Mouse (Mus musculus) gonadal fat pad, adult 2 months (tissue): ENCODE data around the gene Cdh18. TPM values are rescaled to one million over a fixed set of nuclear protein-coding genes. Genes with fewer than 3 reads are reported as not detected.
"Not testable (repeated sequence)": the region's sequence is repeated elsewhere in the genome, so short reads cannot be mapped to it uniquely, and the experiment has no call there.

Source experiments
- DNase-seq: peaks from one replicate; pipeline ENCODE4 v3.0.0-alpha.2; 2012; ENCODE audit warnings: low read depth
- polyA plus RNA-seq: library from polyadenylated mRNA; depleted of rRNA; stranded (reverse); fragments of >200 nt; gene quantifications from 2 replicates; pipeline ENCODE4 v1.2.3, GENCODE M21; 2012; rRNA removed

The Cdh18 gene
- polyA plus RNA-seq: not detected in 2 replicates

DNA sequence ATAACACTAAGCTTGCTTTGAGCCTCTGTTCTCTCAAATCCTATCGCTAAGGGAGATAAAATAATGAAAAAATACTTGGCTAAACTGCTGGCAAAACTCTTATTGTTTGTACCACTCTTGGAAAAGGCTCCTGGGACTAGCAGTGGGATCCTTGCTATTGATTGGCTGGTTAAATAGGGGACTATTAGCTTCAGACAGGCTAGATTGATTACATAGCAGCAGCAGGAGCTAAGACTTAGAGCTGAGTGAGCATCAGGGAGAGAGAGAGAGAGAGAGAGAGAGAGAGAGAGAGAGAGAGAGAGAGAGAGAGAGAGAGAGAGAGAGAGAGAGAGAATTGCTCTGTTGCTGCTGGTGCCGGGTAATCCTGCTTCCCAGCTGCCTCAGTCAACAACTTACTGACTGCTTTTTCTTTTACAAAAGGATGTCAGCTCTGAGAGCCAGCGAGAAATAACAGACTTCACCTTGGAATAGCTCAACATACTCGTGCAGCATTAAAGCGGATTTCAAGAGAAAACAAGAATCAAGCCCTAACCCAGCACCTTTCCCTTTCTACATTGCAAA is at the start of gene Cdh18:
Gene Cdh18 (plus strand): TSS at position 312 of the 561 bp plus-strand sequence.
- no peak for DNase-seq

DNA sequence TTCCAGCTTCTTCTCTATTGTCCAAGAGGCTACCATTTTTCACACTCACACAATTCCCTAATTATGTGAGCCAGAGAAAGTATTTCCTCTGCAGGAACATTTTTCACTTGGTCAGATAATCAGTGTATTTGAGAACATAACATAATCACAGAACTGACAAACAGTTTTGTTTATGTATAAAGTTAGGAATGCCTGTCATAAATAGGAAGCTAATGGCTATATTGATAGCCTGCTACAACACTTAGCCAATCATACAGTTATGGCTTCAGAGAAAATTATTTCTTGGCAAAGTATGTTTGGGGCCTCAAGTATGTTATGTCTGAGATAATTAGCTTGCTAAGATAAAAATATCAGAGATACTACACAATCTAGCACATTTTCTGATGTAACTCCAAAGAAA is 37.6 kb upstream of the Cdh18 start:
- DNase-seq: no peak

DNA sequence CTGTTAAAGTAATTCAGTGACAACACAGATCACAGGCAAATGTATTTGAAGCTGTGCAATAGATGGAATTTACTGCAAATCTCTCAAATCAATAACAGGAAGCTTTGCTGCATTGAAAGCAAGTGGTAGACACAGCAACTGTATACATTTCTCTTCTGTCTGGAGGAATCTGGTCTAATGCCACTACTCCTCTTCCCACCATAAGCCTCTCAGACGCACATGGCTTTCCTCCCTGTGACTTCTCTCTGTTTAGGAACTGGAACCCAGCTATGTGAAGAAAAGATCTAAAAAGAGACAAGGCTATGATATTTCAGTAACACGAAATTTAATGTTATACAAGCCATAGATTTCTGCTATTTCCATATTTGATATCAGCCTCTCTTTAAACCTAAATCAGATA is 13.0 kb upstream of the Cdh18 start:
- no peak for DNase-seq

DNA sequence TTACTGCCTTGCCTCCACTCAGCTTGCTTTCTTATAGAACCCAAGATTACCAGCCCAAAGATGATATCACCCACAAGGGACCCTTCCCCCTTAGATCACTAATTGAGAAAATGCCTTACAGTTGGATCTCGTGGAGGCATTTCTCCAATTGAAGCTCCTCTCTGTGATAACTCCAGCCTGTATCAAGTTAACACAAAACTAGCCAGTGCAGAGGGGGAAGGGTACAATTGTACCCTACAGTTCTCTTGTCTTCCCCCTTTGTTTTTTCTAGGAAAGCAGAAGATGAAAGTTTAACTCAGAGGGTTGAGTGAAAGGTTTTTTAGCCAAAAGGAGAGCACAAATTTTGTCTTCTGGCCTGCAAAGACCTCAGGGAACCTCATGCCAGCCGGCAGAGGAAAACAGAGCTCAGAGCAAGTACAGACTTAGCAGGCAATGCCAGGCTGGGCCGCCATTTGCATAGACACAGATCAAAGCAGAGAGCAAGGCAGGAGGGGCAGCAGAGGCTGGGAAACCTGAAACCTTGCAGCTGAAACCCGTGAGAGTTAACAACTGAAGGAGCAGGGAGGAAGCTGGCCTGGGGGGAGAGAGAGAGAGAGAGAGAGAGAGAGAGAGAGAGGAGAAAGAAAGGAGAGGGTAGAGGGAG is 29.3 kb downstream of the Cdh18 start:
- DNase-seq: no peak

- no peak for DNase-seq
These were observed 29.8 kb downstream of the Cdh18 start for GRCm38 (mm10) chr15:22578617-22578990.

DNA sequence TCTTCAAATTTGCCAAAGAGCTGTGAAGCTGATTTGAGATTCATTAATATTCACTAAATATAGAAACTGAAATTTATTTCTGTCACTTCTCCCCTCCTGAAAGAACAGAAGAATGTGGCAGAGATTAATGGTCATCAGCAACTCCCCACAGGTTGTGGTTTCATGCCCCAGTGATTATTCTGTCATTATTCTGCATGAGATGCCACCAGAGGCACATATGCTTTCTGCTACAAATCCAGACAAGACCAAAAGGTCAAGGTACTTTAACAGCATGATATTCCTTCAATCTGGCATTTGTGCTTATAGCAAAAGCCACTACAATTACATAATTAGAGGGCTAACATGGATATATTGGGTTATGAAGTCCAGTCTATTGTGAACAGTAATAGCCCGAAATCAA is 35.8 kb downstream of the Cdh18 start:
- DNase-seq: no peak

- no peak for DNase-seq
These were observed 167.6 kb downstream of the Cdh18 start for GRCm38 (mm10) chr15:22716376-22716775.

GRCm38 (mm10) chr15:22717681-22718080 is 168.9 kb downstream of the Cdh18 start:
- DNase-seq: no peak

- no peak for DNase-seq
These were observed 177.8 kb downstream of the Cdh18 start for GRCm38 (mm10) chr15:22726574-22726973.

DNA sequence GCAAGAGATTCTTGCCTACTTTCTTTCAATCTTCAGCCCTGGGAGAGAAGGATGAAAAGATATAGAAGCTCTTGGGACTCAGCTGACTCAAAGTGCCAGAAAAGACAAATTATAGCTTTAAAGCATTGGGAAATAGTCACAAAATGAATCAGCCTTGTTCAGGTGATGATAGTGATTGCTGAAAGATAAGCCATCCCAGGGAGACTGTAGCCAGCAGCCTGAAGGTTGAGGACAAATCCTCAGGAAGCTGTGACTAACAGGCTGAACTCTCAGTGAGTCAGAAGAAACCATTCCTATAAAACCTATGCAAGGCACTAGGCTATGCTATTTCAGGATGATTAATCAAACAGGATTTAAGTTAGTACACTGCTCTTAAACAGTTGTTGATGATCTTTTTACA is 184.2 kb downstream of the Cdh18 start:
- DNase-seq: no peak

- no peak for DNase-seq
These were observed 187.3 kb downstream of the Cdh18 start for GRCm38 (mm10) chr15:22736165-22736564.

GRCm38 (mm10) chr15:22761257-22761656 is 212.4 kb downstream of the Cdh18 start:
- not testable (repeated sequence) for DNase-seq

- not testable (repeated sequence) for DNase-seq
These were observed 217.8 kb downstream of the Cdh18 start for GRCm38 (mm10) chr15:22766591-22766990.

DNA sequence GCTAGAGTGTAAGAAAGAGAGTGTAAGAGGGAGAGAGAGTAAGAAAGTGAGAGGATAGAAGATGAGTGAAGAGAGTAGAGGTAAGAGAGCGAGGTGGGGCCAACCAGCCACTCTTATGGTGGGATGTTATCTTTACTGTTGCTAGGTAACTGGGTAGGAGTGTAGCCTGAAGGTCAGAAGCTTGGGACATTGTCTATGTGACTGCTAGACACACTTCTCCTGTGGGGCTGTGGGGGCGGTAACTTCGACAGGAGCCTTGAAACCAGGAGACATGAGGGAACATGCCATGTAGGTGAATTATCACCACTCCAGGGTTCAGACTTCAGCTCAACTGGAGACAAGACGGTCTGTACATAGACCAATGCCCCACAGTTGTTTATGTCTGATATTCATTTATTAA is 227.5 kb downstream of the Cdh18 start:
- no peak for DNase-seq

DNA sequence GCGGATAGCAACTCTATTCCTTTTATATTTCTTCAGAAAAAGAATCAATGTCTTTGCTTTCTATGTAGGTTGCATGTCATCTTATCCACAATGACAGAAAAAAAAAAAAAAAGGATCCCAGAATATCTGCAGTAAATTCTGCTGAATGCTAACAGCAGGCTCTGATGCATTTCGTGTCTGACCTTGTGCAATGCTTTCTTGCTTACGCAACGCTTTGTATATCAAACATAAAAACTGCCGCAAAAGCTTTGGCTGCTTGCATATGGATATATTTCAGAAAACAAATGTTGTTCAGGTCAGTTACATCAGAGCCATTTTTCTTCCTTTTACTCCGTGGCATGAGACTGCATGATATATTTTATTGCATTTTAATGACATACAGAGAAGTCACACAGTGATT is 240.9 kb downstream of the Cdh18 start:
- DNase-seq: no peak

- no peak for DNase-seq
These were observed 243.0 kb downstream of the Cdh18 start for GRCm38 (mm10) chr15:22791791-22792190.

- no peak for DNase-seq
These were observed 284.3 kb downstream of the Cdh18 start for GRCm38 (mm10) chr15:22833127-22833526.

DNA sequence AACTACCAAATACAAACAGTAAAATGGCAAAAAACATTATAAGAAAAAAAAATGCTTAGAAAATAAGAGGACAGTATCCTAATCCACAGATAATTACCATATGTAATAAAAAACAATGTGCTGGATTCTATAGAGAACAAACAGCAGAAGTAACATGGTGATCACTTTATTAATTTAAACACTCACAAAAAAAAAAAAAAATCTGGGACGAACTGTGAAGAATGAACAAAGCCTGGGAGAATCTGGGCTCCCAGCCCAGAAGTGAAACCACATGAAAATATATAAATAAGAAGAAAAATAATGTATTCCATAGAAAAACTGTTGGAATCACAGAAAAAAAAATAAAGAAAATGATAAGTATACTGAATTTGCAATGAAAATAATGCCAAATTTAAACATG is 288.4 kb downstream of the Cdh18 start:
- DNase-seq: no peak

DNA sequence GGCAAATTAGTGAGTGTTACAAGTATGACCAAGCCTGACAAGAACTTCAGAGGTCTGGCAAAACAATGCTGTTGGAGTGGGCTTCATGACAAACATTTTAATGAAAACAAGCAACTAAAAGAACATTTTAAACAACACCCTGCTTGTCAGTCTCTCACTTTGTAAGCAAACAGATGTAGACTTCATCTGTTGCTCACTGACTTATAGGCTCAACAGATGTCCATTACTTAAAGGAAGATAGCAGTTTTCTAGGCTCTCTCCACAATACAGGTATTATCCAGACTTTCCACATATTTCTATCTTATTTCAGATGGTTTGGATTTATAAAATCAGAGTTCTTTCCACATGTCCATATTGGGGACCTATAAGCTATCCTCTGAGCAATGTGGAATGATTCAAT is 308.9 kb downstream of the Cdh18 start:
- DNase-seq: no peak

GRCm38 (mm10) chr15:22870679-22871078 is 321.9 kb downstream of the Cdh18 start:
- DNase-seq: no peak

GRCm38 (mm10) chr15:22897724-22898123 is 348.9 kb downstream of the Cdh18 start:
- DNase-seq: no peak

DNA sequence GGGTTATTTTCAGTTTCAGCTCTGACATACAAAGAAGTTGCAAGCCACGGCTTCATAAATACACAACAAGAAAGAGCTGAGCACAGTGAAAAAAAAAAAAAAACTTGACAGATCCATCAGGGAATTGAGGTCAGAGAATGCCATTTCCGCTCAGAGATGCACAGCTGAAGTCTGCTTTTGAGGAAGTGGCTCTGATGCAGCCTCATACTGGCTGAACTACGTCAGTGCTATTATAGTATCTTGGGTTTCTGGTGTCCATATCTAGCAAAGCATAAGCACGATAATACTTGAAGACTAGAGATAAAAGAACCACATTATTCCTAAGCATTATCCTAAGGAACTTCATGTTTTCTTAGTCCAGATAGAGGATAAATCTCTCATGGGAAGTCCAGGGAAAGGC is 349.4 kb downstream of the Cdh18 start:
- no peak for DNase-seq

GRCm38 (mm10) chr15:22914444-22914843 is 365.6 kb downstream of the Cdh18 start:
- DNase-seq: no peak

GRCm38 (mm10) chr15:22934293-22934692 is 385.5 kb downstream of the Cdh18 start:
- no peak for DNase-seq
